Mouse (Mus musculus) left cerebral cortex, postnatal 36 days (tissue): ENCODE measurements at regions not wholly inside any gene's neighbourhood (a gene's known extent, or its start where the extent isn't known, plus 50 kb on each side); places are given as distances from the start of the nearest gene placed in this dataset.

ENCODE experiments used
- DNase-seq, 2 experiments: peaks; one replicate each; pipeline ENCODE4 v3.0.0; 2021 to 2022; ENCODE audit warnings: low spot score in 2 of 2, mixed read lengths in 1 of 2
- intact Hi-C: fragments of 180-260 bp; cut with DNase I; formaldehyde crosslinking; loops from one replicate; pipeline ENCODE4 v1.15.1; 2025

DNA sequence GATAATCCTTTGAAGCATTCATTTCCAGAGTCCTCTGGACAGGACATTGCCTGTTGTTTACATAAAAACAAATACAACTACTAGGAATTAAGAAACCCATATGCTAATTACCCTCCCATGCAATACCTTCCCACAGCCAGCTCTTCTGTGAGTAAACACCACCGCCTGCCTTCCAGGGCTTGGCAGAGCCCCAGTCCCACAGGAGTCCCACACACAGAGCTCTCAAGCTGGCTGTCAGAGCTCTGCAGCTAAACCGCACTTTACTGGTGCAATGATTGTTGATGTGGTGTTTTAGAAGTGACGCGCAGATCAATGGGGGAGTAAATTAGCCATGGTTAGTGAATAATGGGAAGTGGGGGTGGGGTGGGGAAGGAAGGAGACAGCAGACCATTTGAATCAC is 159.6 kb upstream of the Cd180 start:
- intact Hi-C loops: no loop called here
- peak; percentile 50 to 61 for DNase-seq

- intact Hi-C loops: no loop called here
- no peak for DNase-seq
Observed at GRCm38 (mm10) chr13:102537424-102538242, 155.7 kb upstream of the Cd180 start.

- intact Hi-C loops: no loop called here
- DNase-seq: no peak
Observed at GRCm38 (mm10) chr13:102540436-102540835, 152.9 kb upstream of the Cd180 start.

DNA sequence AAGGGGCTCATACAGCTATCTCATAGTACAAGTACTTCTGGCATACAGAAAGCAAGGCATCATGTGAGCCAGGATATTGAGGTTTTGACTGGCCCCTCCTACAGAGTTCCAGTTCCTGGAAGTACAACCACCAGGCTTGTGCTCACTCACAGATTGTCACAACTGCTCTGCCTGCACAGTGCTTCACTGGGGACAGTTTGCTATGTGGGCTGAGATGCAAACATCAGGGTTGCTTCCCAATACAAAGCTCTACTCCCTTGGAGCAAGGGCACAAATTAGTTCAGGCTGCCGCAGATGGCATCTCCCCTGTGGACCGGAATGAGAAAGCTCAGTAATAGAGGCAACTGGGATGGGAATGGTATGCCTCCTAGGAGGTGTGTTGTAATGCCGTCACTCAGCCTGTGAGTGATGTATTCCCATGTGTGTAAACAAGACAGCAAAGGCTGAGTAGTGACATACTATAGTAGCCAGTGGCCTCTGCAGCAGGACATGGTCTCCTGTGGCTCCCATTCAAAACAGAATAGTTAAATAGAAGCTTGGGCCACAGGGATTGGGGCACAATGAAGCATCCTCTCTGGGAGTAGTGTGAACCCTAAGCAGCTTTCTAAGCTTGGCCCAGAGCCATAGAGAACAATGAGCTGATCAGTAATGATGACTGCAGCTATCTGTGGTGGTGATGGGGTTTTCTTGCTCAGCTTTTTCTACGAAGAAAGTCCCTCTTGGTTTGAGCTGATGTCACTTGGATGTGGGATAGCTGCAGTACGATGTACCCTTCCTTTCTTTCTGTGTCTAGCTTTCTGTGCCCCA is 148.8 kb upstream of the Cd180 start:
- no peak for DNase-seq
- intact Hi-C loops: no loop called here

GRCm38 (mm10) chr13:102545845-102546615 is 147.3 kb upstream of the Cd180 start:
- no peak for DNase-seq
- intact Hi-C loops: no loop called here

DNA sequence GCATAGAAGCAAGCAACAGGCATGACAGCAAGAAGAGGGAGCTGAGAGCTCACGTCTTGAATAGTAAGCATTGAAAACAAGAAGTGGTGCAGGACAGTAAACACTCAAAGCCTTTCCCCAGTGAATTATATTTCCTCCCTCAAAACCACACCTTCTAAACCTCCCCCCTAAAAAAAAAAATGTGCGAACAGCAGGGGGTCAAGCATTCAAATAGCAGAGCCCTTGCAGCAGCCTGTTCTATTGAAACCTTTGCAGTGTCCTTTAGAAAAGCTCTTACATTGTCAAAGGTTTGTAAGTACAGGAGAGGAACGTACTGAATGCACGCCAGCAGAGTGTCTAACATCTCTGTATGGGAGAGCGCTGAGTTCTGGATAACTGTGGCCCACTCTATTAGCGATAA is 145.1 kb upstream of the Cd180 start:
- intact Hi-C loops: no loop called here
- DNase-seq: no peak

GRCm38 (mm10) chr13:102566846-102567572 is 126.3 kb upstream of the Cd180 start:
- intact Hi-C loops: no loop called here

GRCm38 (mm10) chr13:102569580-102569979 is 123.8 kb upstream of the Cd180 start:
- no peak for DNase-seq
- intact Hi-C loops: no loop called here

More at GRCm38 (mm10) chr13:102566846-102567572, 126.3 kb upstream of the Cd180 start:
- DNase-seq: no peak

GRCm38 (mm10) chr13:102570286-102570685 is 123.1 kb upstream of the Cd180 start:
- no peak for DNase-seq
- intact Hi-C loops: no loop called here

DNA sequence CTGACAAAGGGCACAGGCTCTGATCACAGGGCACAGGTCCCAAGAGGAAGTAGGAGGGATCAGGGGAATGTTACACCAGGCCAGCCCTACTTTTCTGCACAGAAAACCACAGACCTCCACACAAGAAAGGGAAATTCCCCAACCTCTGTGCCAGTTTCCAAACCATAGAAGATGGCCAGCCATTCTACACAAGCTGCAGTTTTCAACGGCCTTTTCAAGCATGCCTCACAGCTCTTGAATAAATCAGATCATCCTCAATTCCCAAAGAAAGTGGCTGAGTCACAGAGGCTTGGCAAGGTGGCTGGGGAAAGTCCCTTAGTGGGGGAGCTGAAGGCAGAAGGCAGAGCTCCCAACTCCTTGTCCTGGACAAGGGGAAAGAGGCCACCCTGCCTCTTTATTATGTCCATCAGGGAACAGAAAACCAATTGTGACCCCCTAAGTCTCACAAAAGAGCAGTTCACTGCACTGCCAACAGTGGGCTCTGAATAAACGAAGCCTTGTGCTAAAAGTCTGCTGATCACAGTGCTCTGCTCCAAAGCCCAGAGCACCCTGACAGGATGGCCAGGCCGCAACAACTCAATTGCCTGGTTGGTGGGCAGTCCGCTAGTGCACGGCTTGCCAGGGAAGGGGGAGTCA is 120.0 kb upstream of the Cd180 start:
- intact Hi-C loops: no loop called here
- peak; percentile 50 to 54 for DNase-seq

DNA sequence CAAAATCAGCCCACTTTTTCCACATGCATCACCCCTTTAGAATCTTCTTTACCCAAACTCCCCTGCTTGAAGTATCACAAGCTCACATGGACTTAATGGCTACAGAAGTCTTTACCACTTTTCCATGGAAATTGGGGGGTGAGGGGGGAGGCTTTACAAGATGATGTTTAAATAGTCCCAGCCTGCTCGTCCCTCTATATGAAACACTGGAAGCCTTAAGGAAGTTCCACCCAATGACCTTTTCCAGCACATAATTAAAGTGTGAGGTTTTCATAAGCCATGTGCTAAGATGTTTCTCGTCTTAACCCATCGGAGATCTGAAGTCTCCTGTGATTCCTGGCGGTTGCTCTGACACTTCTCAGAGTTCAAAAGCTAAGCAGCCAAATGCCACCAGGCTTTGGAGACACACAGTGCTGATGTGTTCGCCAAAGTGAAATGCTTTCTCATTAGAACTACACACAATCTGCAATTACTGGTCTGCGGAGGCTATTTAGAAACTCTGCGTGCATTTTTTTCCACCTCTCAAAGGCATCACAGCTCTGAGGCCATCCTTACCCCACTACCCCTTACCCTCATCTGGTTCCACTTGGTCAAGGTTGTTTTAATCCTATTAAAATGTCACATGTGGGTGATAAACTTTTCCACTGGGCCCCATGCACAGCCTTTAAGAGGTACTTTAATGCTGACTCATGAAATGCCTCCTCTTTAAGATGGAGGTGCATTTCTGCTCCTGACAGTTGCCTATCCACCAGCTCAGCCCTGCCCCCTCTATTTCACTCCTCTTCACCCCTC is 116.3 kb upstream of the Cd180 start:
- DNase-seq: no peak
- intact Hi-C loops: no loop called here

GRCm38 (mm10) chr13:102578811-102579210 is 114.5 kb upstream of the Cd180 start:
- DNase-seq: no peak

DNA sequence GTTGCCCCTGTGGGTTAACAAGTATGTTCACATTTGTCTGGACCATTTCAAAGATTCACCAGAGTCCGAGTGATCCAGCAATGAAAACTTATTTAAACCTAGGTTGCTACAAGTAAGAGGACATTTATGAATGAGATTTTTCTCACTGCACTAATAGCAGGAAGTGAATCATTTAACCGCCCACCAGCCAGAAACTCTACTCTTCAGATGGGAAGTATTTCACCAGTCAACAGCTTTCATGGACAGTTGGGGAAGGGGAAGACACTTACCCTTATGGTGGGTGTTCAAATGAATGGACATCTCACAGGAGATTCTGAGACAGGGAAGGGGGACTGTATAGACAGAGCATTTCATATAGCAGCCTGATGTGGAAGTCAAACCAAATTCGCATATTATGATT is 113.7 kb upstream of the Cd180 start:
- intact Hi-C loops: no loop called here
- DNase-seq: no peak

More at GRCm38 (mm10) chr13:102578811-102579210, 114.5 kb upstream of the Cd180 start:
- intact Hi-C loops: no loop called here

GRCm38 (mm10) chr13:102583984-102584645 is 109.2 kb upstream of the Cd180 start:
- intact Hi-C loops: no loop called here
- DNase-seq: no peak

- no peak for DNase-seq
- intact Hi-C loops: no loop called here
Observed at GRCm38 (mm10) chr13:102586215-102586614, 107.1 kb upstream of the Cd180 start.

GRCm38 (mm10) chr13:102589680-102590435 is 103.5 kb upstream of the Cd180 start:
- no peak for DNase-seq
- intact Hi-C loops: no loop called here
